Mouse (Mus musculus) adrenal gland, adult 8-10 months (tissue): ENCODE measurements around the gene Cd300a. TPM values are rescaled to one million over a fixed set of nuclear protein-coding genes. Genes with fewer than 3 reads are reported as not detected.
"Not testable (repeated sequence)": the region's sequence is repeated elsewhere in the genome, so short reads cannot be mapped to it uniquely, and the experiment has no call there.

Experiments used
- DNase-seq: peaks from one replicate; pipeline ENCODE4 v3.0.0; 2022
- total RNA-seq, 4 experiments: library from RNA; stranded (reverse); gene quantifications; 2 replicates each; pipeline ENCODE4 v1.2.4; 2022

Gene Cd300a
- total RNA-seq, 4 experiments from 2014 or later = 1.1 to 3.9 (median 3.3) TPM

DNA sequence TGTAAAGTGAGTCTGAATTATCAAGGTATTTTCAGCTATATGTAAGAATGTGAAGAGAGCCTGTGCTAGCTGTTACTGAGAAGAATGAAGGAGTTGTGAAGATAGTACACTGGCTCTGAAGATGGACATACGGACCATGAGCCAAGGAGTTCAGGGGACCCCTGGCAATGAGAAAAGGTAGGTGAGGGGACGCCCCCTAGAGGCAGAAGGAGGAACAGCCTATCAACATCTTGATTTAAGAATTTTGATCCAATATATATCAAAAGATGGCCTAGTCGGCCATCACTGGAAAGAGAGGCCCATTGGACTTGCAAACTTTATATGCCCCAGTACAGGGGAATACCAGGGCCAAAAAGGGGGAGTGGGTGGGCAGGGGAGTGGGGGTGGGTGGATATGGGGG is 19.7 kb downstream of the Cd300a start:
- DNase-seq = not testable (repeated sequence)

DNA sequence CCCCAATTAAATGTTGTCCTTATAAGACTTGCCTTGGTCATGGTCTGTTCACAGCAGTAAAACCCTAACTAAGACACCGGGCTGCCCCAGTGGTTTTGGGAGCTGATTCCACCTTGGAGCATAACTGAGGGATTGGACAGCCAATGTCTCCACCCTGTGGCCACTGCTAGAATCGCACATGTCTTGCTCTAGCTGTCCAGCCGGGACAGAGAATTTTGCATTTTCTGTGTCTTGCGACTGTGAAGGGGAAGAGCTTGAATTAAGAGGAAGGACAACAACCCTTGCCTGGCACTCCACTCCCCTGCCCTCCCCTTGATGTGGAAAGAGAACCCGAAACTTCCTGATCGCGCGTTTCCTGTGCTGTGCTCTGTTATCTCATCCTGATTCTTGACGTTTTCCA is 23.0 kb downstream of the Cd300a start:
- peak; percentile 51 for DNase-seq

- no peak for DNase-seq
These were observed 25.1 kb downstream of the Cd300a start for GRCm38 (mm10) chr11:114914978-114915377.

DNA sequence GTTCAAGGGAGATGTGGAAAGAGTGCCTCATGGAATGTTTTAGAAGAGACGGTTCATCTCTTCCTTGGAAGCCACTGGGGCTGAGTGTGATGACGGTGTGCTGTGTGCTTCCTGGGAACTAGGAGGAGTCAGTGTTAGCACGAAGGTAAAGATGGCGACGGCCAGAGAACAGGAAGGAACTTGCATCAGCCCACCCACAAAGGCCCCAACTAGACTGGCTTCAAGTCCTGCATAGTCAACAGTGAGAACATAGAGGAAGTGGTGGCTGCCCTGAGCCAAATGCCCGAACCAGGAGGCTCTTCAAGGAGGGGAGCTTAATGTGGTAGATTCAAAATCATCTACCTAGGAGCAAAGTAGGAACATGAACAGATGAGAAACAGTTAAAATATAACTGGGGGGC is 27.3 kb downstream of the Cd300a start:
- DNase-seq = no peak

DNA sequence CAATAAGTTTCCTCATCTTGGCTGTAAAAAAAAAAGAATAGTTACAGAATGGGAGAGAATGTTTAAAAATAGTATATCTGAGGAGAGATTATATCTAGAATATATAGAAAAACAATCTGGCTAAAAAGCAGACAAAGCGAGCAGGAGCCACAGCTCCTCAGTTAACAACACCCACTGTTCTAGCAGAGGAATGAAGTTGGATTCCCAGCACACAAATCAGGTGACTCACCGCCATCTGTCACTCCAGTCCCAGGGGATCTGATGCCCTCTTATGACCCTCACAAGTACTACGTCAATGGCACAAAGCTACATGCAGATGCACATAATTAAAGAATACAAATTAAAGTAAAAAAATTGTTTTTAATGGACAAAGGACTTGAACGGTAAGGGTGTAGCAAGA is 32.6 kb downstream of the Cd300a start:
- no peak for DNase-seq

DNA sequence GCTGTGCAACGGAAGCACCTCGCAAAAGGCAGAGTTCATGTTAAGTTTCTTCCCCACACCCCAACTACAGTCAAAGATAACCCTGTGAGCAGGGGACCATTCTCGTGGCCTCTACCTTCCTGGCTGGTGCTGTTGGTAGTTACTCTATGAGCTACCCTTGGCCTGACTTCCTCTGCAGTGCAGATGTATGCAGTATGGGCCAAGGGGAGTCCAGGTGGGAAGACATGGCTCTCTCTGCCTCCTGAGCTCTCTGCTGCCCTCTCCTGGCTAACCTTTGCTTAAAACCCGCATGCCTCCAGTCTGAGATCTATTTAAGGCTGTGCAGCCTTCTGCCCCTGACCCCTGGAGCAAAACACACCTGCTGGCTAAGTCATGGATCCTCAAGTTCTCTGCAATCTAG is 34.1 kb downstream of the Cd300a start:
- DNase-seq = no peak

GRCm38 (mm10) chr11:114929581-114929980 is 39.7 kb downstream of the Cd300a start:
- DNase-seq = no peak

- no peak for DNase-seq
These were observed 41.2 kb downstream of the Cd300a start for GRCm38 (mm10) chr11:114931041-114931440.

DNA sequence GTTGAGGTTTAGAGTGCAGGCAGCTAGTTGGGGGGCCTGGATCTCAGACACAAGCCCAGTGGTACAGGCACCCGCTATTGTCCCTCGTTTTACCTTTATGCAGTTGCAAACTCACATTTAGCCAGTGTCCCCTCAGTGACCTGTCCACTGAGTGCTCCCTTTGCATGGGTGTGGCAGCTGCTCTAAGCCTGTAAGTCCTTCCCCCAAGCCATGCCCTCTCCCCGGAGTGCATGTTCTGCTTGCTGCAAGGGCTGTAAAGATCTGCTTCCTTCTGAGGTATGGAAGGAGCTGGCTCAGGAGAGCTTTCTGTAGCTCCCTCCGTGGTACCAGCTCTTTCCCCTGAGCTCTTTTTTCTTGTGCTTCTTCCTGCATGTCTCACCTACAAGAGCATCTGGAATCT is 43.8 kb downstream of the Cd300a start:
- no peak for DNase-seq

- no peak for DNase-seq
These were observed 44.3 kb downstream of the Cd300a start, which contains the start of gene Cd300lb for GRCm38 (mm10) chr11:114934144-114934543. TSS of gene Cd300lb (minus strand) at chr11:114934386.

Other genes with a start within 250 kb of the Cd300a start
- 1,000 to 10,000 TPM; 1,051 to 1,434 (median 1,137) TPM for gene Rpl38, start 221.5 kb upstream of the Cd300a start, total RNA-seq
- 100 to 1,000 TPM in 2 of 4 experiments, 10 to 100 TPM in 2; 75.1 to 107 (median 88.6) TPM for gene Ttyh2, start 214.6 kb upstream of the Cd300a start, total RNA-seq
- under 1 TPM; 0.38 to 0.51 (median 0.42) TPM for gene Dnaic2, start 162.6 kb upstream of the Cd300a start, total RNA-seq
- gene Kif19a, start 124.7 kb upstream of the Cd300a start, total RNA-seq = 1 to 10 TPM in 1 of 4 experiments, under 1 TPM in 3; 0.38 to 1.3 (median 0.76) TPM
- not detected for gene Btbd17, start 94.1 kb upstream of the Cd300a start, total RNA-seq
- gene Gpr142, start 91.1 kb upstream of the Cd300a start, total RNA-seq = not detected
- 1 to 10 TPM; 4.3 to 7.7 (median 4.6) TPM for gene Gprc5c, start 38.9 kb upstream of the Cd300a start, total RNA-seq
- 1 to 10 TPM; 1.3 to 3.1 (median 1.7) TPM for gene Cd300lb, start 44.3 kb downstream of the Cd300a start, total RNA-seq
- not detected for gene Cd300c, start 79.1 kb downstream of the Cd300a start, total RNA-seq
- gene Cd300ld, start 99.9 kb downstream of the Cd300a start, total RNA-seq = 1 to 10 TPM; 1.6 to 3.1 (median 2.1) TPM
- gene Cd300c2, start 111.8 kb downstream of the Cd300a start, total RNA-seq = 10 to 100 TPM in 1 of 4 experiments, 1 to 10 TPM in 3; 3.7 to 11.4 (median 7.5) TPM
- gene Cd300ld2, start 126.2 kb downstream of the Cd300a start, total RNA-seq = 1 to 10 TPM in 1 of 4 experiments, not detected in 3; 1.6 TPM
- not detected for gene Cd300ld4, start 137.0 kb downstream of the Cd300a start, total RNA-seq
- gene Cd300ld5, start 147.7 kb downstream of the Cd300a start, total RNA-seq = 10 to 100 TPM in 1 of 4 experiments, 1 to 10 TPM in 3; 3.2 to 11.2 (median 4.5) TPM
- 10 to 100 TPM in 3 of 4 experiments, 1 to 10 TPM in 1; 9.5 to 18.1 (median 12.1) TPM for gene Cd300ld3, start 158.4 kb downstream of the Cd300a start, total RNA-seq
- under 1 TPM; 0.62 to 0.91 (median 0.64) TPM for gene Cd300e, start 172.1 kb downstream of the Cd300a start, total RNA-seq
- 1 to 10 TPM in 3 of 4 experiments, under 1 TPM in 1; 0.58 to 1.8 (median 1.4) TPM for gene Rab37, start 201.4 kb downstream of the Cd300a start, total RNA-seq
- gene Cd300lf, start 244.0 kb downstream of the Cd300a start, total RNA-seq = 1 to 10 TPM in 3 of 4 experiments, under 1 TPM in 1; 0.95 to 1.9 (median 1.4) TPM